Mouse (Mus musculus) myocyte (in vitro differentiated cells): ENCODE data around the gene Tspan18.

Experiments used
- MAX ChIP-seq: IDR thresholded peaks from one replicate; pipeline ENCODE4 v1.6.1; 2011; ENCODE audit warnings: low read depth, mild to moderate bottlenecking, control low read depth
- POLR2A ChIP-seq: IDR thresholded peaks from one replicate; pipeline ENCODE4 v1.6.1; 2011; ENCODE audit warnings: low read depth, mild to moderate bottlenecking, control low read depth, moderate library complexity; ENCODE audit not compliant: insufficient read length
- SRF ChIP-seq: IDR thresholded peaks from one replicate; pipeline ENCODE4 v1.6.1; 2011; ENCODE audit warnings: low read depth; ENCODE audit not compliant: control insufficient read depth, insufficient read length

DNA sequence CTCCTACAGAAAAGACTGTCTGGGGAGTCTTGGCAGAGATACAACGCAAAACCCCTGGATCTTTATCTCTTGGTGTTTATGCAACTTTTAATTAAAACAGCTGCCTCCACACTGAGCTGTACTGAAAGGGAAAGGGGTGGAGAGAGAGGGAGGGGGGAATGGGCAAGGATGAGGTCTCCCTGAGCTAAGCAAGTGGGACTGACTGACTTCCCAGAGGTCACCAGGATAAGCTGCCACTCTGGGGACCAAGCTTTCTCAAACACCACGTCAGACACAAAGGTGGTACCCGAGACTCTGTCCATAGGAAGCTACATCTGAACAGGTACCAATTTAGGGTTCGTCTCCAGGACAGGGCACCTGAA is 30.1 kb downstream of the Tspan18 start:
- TF ChIP-seq POLR2A: no peak
- TF ChIP-seq SRF: no peak
- TF ChIP-seq MAX: no peak
